Mouse (Mus musculus) brain, embryonic 18.5 days (tissue): ENCODE measurements around the gene Xpo5.

ENCODE experiments used
- DNase-seq: peaks from one replicate; pipeline ENCODE4 v3.0.0-alpha.2; 2012; ENCODE audit warnings: low read depth, low spot score

Xpo5 gene

GRCm38 (mm10) chr17:46284653-46285052 is 82.1 kb downstream of the Xpo5 start:
- DNase-seq = no peak

- no peak for DNase-seq
Observed at GRCm38 (mm10) chr17:46285407-46285806, 82.8 kb downstream of the Xpo5 start.

- no peak for DNase-seq
Observed at GRCm38 (mm10) chr17:46287678-46288095, 85.1 kb downstream of the Xpo5 start.
